Mouse (Mus musculus): Measurements from ENCODE around the gene Fryl.
A peak's percentile ranks its signal among the peaks of the same experiment; 100 is the strongest.

DNA sequence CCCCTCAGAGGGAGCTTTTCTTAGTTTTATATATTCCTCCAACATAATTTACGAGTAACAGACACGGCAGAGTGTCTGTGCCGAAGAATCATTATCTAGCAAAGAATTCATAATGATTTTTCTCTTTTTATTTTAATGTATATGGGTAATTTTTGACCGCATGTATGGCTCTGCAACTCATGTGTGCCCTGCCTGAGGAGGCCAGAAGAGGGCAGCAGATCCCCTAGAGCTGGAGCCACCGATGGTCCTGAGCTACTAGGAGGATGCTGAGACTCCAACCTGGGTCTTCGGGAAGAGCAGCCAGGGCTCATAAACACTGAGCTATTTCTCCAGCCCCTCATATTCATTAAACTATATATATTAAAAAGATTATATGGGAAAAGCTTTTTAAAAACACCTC, 200.0 kb downstream of the Fryl start:
- TF ChIP-seq CTCF (IDR thresholded peaks at IDR 0.05; ENCODE audit: extremely low read depth, insufficient read depth, insufficient read length, insufficient replicate concordance) (peak; percentile 34; the same call in 1 of the 2 replicates), POLR2A (IDR thresholded peaks at IDR 0.05; ENCODE audit: low read depth, low read length) (no peak)

Data from spleen, adult 2 months (tissue).